8 mouse cellular contexts compared by ENCODE assay signal in genomic region chr19:4810309-4810708, GRCm38 (mm10). TPM values are rescaled to one million over a fixed set of nuclear protein-coding genes. Genes with fewer than 3 reads are reported as not detected.
A peak's percentile ranks its signal among the peaks of the same experiment; 100 is the strongest.
DNase-seq lines count a peak whose midpoint lies in the region; ATAC-seq and TF ChIP-seq lines count a peak whose summit lies in the region.

No protein-coding gene starts in this region.

- no peak for TF ChIP-seq CTCF in testis, adult 2 months (IDR thresholded peaks at IDR 0.05; ENCODE audit: control insufficient read depth, insufficient read depth, insufficient replicate concordance, low read depth, low read length)

- H3K36me3 ChIP-seq in erythroblast, embryonic 14.5 days (ENCODE audit: control insufficient read depth), result peaks cover 32% of the 10 kb centered on the region
- peaks cover 2% of the 10 kb centered on the region; the same call in 1 of the 2 replicates for H3K36me3 ChIP-seq in testis, adult 2 months (ENCODE audit: control insufficient read depth, insufficient read depth, low read length)
- H3K36me3 ChIP-seq in liver, embryonic 11.5 days (ENCODE audit: control insufficient read depth, insufficient read depth, low read length), result peaks cover 4% of the 10 kb centered on the region; the same call in 1 of the 2 replicates

- H3K4me3 ChIP-seq in erythroblast, embryonic 14.5 days (replicated peaks), result peak overlapping the region; percentile 90
- H3K4me3 ChIP-seq in testis, adult 2 months (ENCODE audit: control insufficient read depth, low read depth, low read length), result peak overlapping the region; percentile 95
- H3K4me3 ChIP-seq in liver, embryonic 11.5 days (ENCODE audit: low read depth, low read length), result peak overlapping the region; percentile 93

- H3K4me1 ChIP-seq in erythroblast, embryonic 14.5 days (ENCODE audit: control insufficient read depth), result peaks cover 45% of the 10 kb centered on the region
- H3K4me1 ChIP-seq in testis, adult 2 months (ENCODE audit: control insufficient read depth, insufficient read depth, low read length), result no peaks in the 10 kb centered on the region; the same call in 1 of the 2 replicates
- H3K4me1 ChIP-seq in liver, embryonic 11.5 days (replicated peaks; ENCODE audit: control insufficient read depth, insufficient read depth, low read length), result peaks cover 21% of the 10 kb centered on the region

- no peak for ATAC-seq in erythroblast, adult 5-6 weeks (replicated peaks; ENCODE audit: low FRiP score, poor library complexity, severe bottlenecking)
- ATAC-seq in liver, embryonic 11.5 days (replicated peaks; ENCODE audit: low FRiP score), result no peak

- WGBS in liver, embryonic 11.5 days, result under 1% methylated on average over 14 of the region's 14 CpGs

- peak overlapping the region; percentile 100 for H3K27ac ChIP-seq in testis, adult 2 months (ENCODE audit: control insufficient read depth, insufficient read depth, low read depth, low read length)
- no peak overlapping the region for H3K27ac ChIP-seq in liver, embryonic 11.5 days (ENCODE audit: low read depth, low read length)

- no peaks in the 10 kb centered on the region for H3K9me3 ChIP-seq in erythroblast, embryonic 14.5 days (ENCODE audit: control insufficient read depth, low read length)
- H3K9me3 ChIP-seq in liver, embryonic 11.5 days (ENCODE audit: control insufficient read depth, low read length), result no peaks in the 10 kb centered on the region

- peak overlapping the region; percentile 98 for H3K4me2 ChIP-seq in liver, embryonic 11.5 days

- peaks cover 4% of the 10 kb centered on the region for H3K27me3 ChIP-seq in erythroblast, embryonic 14.5 days (ENCODE audit: control insufficient read depth)
- H3K27me3 ChIP-seq in testis, adult 2 months (ENCODE audit: control insufficient read depth, insufficient read depth, low read length), result no peaks in the 10 kb centered on the region
- H3K27me3 ChIP-seq in liver, embryonic 11.5 days (replicated peaks; ENCODE audit: control insufficient read depth, insufficient read depth, low read length), result no peaks in the 10 kb centered on the region

- no peak for DNase-seq in testis, postnatal 14 days (ENCODE audit: low spot score)
- DNase-seq in liver, embryonic 11.5 days (ENCODE audit: low spot score), result no peak
- no peak for DNase-seq in MN1 (ENCODE audit: low spot score)
- DNase-seq in adrenal gland, adult (ENCODE audit: inconsistent age in 2 of 2, low spot score in 1 of 2), result no peak
- DNase-seq in c-Kit-positive CD71-positive TER-119-positive erythroid progenitor cells, embryonic 14.5 days (ENCODE audit: low spot score), result no peak

- H3K9ac ChIP-seq in liver, embryonic 11.5 days (ENCODE audit: low read depth, low read length), result peak overlapping the region; percentile 94

- TF ChIP-seq POLR2A in testis, adult 2 months (IDR thresholded peaks at IDR 0.05; ENCODE audit: control insufficient read depth, low read depth, low read length), result no peak

RNA-seq across cellular contexts. Expression of gene Gm21992, which starts 1.1 kb away (rescaled TPM):
- 0.19 and 0.62 TPM in 2 replicates for polyA plus RNA-seq in erythroblast, embryonic 14.5 days (2012)
- 7.7 and 74.0 TPM in 2 replicates for total RNA-seq in erythroblast, adult 5-6 weeks (2015; ENCODE audit: low replicate concordance)
- total RNA-seq in erythroblast, adult 5-6 weeks (2017; ENCODE audit: low replicate concordance), result 20.6 and 28.2 TPM in 2 replicates
- polyA plus RNA-seq in testis, adult 2 months (2012; rRNA removed), result 5.9 and 9.4 TPM in 2 replicates
- polyA plus RNA-seq in liver, embryonic 11.5 days (2014; fragmentation: Nextera tagmentation; extraction: Ambion mirVana), result 19.4 and 30.1 TPM in 2 replicates

RNA-seq across cellular contexts. Expression of gene Rbm14, which starts 1.1 kb away (rescaled TPM):
- polyA plus RNA-seq in erythroblast, embryonic 14.5 days (2012), result 3.8 and 5.1 TPM in 2 replicates
- total RNA-seq in erythroblast, adult 5-6 weeks (2015; ENCODE audit: low replicate concordance), result 63.8 and 73.6 TPM in 2 replicates
- total RNA-seq in erythroblast, adult 5-6 weeks (2017; ENCODE audit: low replicate concordance), result 59.4 and 71.3 TPM in 2 replicates
- 44.0 and 45.7 TPM in 2 replicates for polyA plus RNA-seq in testis, adult 2 months (2012; rRNA removed)
- 92.4 and 104 TPM in 2 replicates for polyA plus RNA-seq in liver, embryonic 11.5 days (2014; fragmentation: Nextera tagmentation; extraction: Ambion mirVana)

RNA-seq across cellular contexts. Expression of gene Rbm4, which starts 16.6 kb away (rescaled TPM):
- 1.1 and 1.6 TPM in 2 replicates for polyA plus RNA-seq in erythroblast, embryonic 14.5 days (2012)
- 50.5 and 66.9 TPM in 2 replicates for total RNA-seq in erythroblast, adult 5-6 weeks (2015; ENCODE audit: low replicate concordance)
- 139 and 185 TPM in 2 replicates for total RNA-seq in erythroblast, adult 5-6 weeks (2017; ENCODE audit: low replicate concordance)
- 22.6 and 26.4 TPM in 2 replicates for polyA plus RNA-seq in testis, adult 2 months (2012; rRNA removed)
- polyA plus RNA-seq in liver, embryonic 11.5 days (2014; fragmentation: Nextera tagmentation; extraction: Ambion mirVana), result 49.9 and 54.0 TPM in 2 replicates

RNA-seq across cellular contexts. Expression of gene Ccs, which starts 28.8 kb away (rescaled TPM):
- 19.1 and 28.1 TPM in 2 replicates for polyA plus RNA-seq in erythroblast, embryonic 14.5 days (2012)
- total RNA-seq in erythroblast, adult 5-6 weeks (2015; ENCODE audit: low replicate concordance), result 12.3 and 18.8 TPM in 2 replicates
- 24.4 and 66.9 TPM in 2 replicates for total RNA-seq in erythroblast, adult 5-6 weeks (2017; ENCODE audit: low replicate concordance)
- polyA plus RNA-seq in testis, adult 2 months (2012; rRNA removed), result 57.9 and 66.4 TPM in 2 replicates
- 46.2 and 49.8 TPM in 2 replicates for polyA plus RNA-seq in liver, embryonic 11.5 days (2014; fragmentation: Nextera tagmentation; extraction: Ambion mirVana)

RNA-seq across cellular contexts. Expression of gene Ccdc87, which starts 28.9 kb away (rescaled TPM):
- polyA plus RNA-seq in erythroblast, embryonic 14.5 days (2012), result 0.01 TPM in 1 of 2 replicates, not detected in the other
- not detected in 2 replicates for total RNA-seq in erythroblast, adult 5-6 weeks (2015; ENCODE audit: low replicate concordance)
- not detected in 2 replicates for total RNA-seq in erythroblast, adult 5-6 weeks (2017; ENCODE audit: low replicate concordance)
- 39.4 and 40.3 TPM in 2 replicates for polyA plus RNA-seq in testis, adult 2 months (2012; rRNA removed)
- 0.05 TPM in 1 of 2 replicates, not detected in the other for polyA plus RNA-seq in liver, embryonic 11.5 days (2014; fragmentation: Nextera tagmentation; extraction: Ambion mirVana)
